Mouse (Mus musculus): ENCODE measurements around the gene Znrf3. TPM values are rescaled to one million over a fixed set of nuclear protein-coding genes. Genes with fewer than 3 reads are reported as not detected.
"Not testable (repeated sequence)": the region's sequence is repeated elsewhere in the genome, so short reads cannot be mapped to it uniquely, and the experiment has no call there.

The Znrf3 gene
- polyA plus RNA-seq, 1 experiment from 2014 or later = 4.9 TPM

DNA sequence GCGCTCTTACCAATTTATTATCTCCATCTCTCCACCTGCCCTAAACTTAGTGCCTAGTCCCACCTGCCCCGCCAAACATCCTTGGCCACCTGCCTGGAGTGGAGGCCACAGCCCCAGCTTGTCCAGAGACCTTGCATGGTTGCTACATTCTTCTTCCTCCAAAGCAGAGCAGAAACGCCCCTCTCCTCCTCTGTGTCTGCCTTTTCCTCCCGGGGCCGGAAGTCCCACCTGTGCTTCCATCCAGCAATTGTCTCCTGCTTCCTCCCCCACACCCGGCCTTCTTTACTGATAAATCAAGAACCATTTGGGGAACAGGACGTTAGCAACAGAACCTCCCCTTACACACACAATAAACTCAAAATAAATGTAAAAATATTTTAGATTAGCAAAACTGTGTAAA is 33.5 kb upstream of the Znrf3 start:
- Histone ChIP-seq H3K36me3 (ENCODE audit: control insufficient read depth, insufficient read depth, low read length) (no peaks in the 10 kb centered on the region), H3K27ac (ENCODE audit: low read depth, low read length) (no peak overlapping the region), H3K9ac (ENCODE audit: low read length) (no peak overlapping the region), H3K9me3 (replicated peaks; ENCODE audit: control insufficient read depth, low read length) (no peaks in the 10 kb centered on the region), H3K4me1 (ENCODE audit: control insufficient read depth, insufficient read depth, low read length) (no peaks in the 10 kb centered on the region), H3K27me3 (replicated peaks; ENCODE audit: control insufficient read depth, insufficient read depth, low read length) (no peaks in the 10 kb centered on the region), H3K4me2 (ENCODE audit: low read length) (no peak overlapping the region), H3K4me3 (ENCODE audit: low read depth, low read length) (no peak overlapping the region)
- WGBS = 90% methylated on average over 7 of the region's 7 CpGs
- DNase-seq (ENCODE audit: low spot score) (no peak), ATAC-seq (no peak)

DNA sequence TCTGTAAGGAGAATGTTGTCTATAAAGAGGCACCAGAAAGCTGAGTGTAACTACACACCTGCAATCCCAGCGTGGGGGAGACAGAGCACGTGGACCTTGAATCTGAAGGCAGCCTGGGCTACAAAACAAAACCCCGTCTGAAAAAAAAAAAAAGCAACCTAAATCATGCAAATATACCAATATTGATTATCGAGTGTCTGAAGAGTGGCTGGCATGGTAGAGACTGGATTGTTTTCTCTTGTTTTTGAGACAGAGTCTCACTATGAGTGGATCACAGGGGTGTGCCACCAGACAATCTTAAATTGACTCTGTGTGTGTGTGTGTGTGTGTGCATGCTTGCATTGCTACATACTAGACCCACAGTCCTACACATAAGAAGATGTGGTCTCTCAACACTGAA is 32.2 kb upstream of the Znrf3 start:
- WGBS = 89% methylated on average over 4 of the region's 4 CpGs

DNA sequence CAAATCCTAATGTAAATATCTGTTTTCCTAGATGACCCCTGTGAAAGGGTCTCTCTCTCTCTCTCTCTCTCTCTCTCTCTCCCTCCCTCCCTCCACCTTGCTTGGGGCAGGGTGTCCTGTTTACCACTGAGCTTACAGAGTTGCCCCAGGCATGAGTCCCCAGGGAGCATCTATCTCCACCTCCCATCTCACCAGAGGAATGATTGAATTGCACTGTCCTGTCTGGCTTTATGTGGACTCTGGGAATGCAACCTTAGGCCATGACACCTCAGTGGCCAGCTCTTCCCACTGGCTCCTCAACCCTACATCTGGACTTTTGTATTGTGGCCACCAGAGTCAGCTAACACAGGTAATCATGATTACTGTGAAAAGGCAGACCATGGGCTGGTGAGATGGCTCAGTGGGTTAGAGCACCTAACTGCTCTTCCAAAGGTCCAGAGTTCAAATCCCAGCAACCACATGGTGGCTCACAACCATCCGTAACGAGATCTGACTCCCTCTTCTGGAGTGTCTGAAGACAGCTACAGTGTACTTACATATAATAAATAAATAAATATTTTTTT is 31.0 kb upstream of the Znrf3 start:
- not testable (repeated sequence) for ATAC-seq; H3K4me2 ChIP-seq (ENCODE audit: low read length); H3K4me1 ChIP-seq (ENCODE audit: control insufficient read depth, insufficient read depth, low read length); H3K27me3 ChIP-seq (replicated peaks; ENCODE audit: control insufficient read depth, insufficient read depth, low read length); H3K9me3 ChIP-seq (replicated peaks; ENCODE audit: control insufficient read depth, low read length); H3K4me3 ChIP-seq (ENCODE audit: low read depth, low read length); DNase-seq (ENCODE audit: low spot score); H3K27ac ChIP-seq (ENCODE audit: low read depth, low read length); H3K36me3 ChIP-seq (ENCODE audit: control insufficient read depth, insufficient read depth, low read length); H3K9ac ChIP-seq (ENCODE audit: low read length)
- WGBS = no CpG with 5 or more reads among the region's 2 CpGs

More for the DNA sequence above, 32.2 kb upstream of the Znrf3 start:
- no peaks in the 10 kb centered on the region for H3K4me1 ChIP-seq (ENCODE audit: control insufficient read depth, insufficient read depth, low read length)
- H3K9ac ChIP-seq (ENCODE audit: low read length) = no peak overlapping the region
- H3K27me3 ChIP-seq (replicated peaks; ENCODE audit: control insufficient read depth, insufficient read depth, low read length) = no peaks in the 10 kb centered on the region
- DNase-seq (ENCODE audit: low spot score) (no peak), ATAC-seq (no peak)
- H3K27ac ChIP-seq (ENCODE audit: low read depth, low read length) = no peak overlapping the region
- H3K4me3 ChIP-seq (ENCODE audit: low read depth, low read length) = no peak overlapping the region
- no peak overlapping the region for H3K4me2 ChIP-seq (ENCODE audit: low read length)
- H3K36me3 ChIP-seq (ENCODE audit: control insufficient read depth, insufficient read depth, low read length) = no peaks in the 10 kb centered on the region
- no peaks in the 10 kb centered on the region for H3K9me3 ChIP-seq (replicated peaks; ENCODE audit: control insufficient read depth, low read length)

DNA sequence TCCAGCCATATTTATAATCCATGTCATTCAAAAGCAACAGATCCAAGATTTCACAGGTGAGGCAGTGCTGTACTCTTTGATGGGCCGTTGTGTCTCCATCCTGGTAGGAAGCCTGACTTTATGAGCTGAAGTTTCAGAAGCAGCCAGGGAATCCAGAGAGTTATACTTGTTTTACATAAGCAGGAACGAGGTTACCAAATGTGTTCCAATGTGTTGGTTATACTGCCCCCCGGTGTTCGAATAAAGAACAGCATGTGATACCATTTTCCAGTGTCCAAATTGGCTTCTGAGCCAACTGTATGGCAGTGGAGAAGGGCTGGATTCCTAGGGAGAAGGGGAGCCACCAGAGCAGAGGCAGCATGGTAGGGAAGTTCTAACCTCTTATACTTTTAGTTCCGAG is 29.5 kb upstream of the Znrf3 start:
- Histone ChIP-seq H3K9me3 (replicated peaks; ENCODE audit: control insufficient read depth, low read length) (no peaks in the 10 kb centered on the region), H3K4me1 (ENCODE audit: control insufficient read depth, insufficient read depth, low read length) (no peaks in the 10 kb centered on the region), H3K36me3 (ENCODE audit: control insufficient read depth, insufficient read depth, low read length) (no peaks in the 10 kb centered on the region), H3K27me3 (replicated peaks; ENCODE audit: control insufficient read depth, insufficient read depth, low read length) (no peaks in the 10 kb centered on the region), H3K4me3 (ENCODE audit: low read depth, low read length) (no peak overlapping the region), H3K4me2 (ENCODE audit: low read length) (no peak overlapping the region), H3K9ac (ENCODE audit: low read length) (no peak overlapping the region), H3K27ac (ENCODE audit: low read depth, low read length) (no peak overlapping the region)
- WGBS = 12% methylated on average over 5 of the region's 5 CpGs
- ATAC-seq (no peak), DNase-seq (ENCODE audit: low spot score) (peak; percentile 86)

DNA sequence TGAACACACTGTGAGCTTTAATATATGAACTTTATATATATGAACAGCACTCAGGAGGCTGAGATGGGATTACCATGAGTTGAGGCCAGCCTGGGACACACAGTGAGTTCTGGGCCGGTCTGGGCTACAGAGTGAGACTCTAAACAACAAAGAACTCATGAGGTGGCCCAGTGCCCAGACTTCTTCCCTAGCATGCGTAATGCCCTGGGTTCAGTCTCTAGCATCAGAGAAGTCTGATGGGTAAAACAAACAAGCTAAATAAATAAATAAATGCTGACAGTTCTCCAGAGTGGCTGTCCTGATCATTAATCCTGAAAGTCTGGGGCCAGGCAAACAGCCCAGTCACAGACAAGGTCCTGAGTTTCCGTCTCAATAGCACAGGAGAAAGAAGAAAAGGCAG is 25.4 kb upstream of the Znrf3 start:
- Histone ChIP-seq H3K4me1 (ENCODE audit: control insufficient read depth, insufficient read depth, low read length) (no peaks in the 10 kb centered on the region), H3K27me3 (replicated peaks; ENCODE audit: control insufficient read depth, insufficient read depth, low read length) (no peaks in the 10 kb centered on the region), H3K9me3 (replicated peaks; ENCODE audit: control insufficient read depth, low read length) (no peaks in the 10 kb centered on the region), H3K4me3 (ENCODE audit: low read depth, low read length) (no peak overlapping the region), H3K9ac (ENCODE audit: low read length) (no peak overlapping the region), H3K36me3 (ENCODE audit: control insufficient read depth, insufficient read depth, low read length) (no peaks in the 10 kb centered on the region), H3K4me2 (ENCODE audit: low read length) (no peak overlapping the region), H3K27ac (ENCODE audit: low read depth, low read length) (no peak overlapping the region)
- WGBS = 59% methylated on average over 3 of the region's 3 CpGs
- ATAC-seq (no peak), DNase-seq (ENCODE audit: low spot score) (peak; percentile 45)

DNA sequence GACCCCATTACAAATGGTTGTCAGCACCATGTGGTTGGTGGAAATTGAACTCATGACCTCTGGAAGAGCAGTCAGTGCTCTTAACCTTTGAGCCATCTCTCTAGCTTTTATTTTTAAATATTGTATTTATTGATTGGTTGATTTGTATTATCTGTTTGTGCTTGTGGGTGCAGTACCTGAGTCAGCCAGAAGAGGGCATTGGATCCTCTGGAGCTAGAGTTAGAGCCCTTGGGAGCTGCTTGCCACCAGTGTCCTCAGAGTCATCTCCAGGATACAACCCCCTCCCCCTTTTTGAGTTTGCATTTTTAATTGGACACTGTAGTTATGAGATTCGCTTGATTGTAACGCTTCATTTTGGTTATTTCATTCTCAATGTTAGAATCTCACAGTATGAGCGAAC is 24.4 kb upstream of the Znrf3 start:
- DNase-seq (ENCODE audit: low spot score) = peak; percentile 25
- Histone ChIP-seq H3K4me2 (ENCODE audit: low read length) (no peak overlapping the region), H3K4me1 (ENCODE audit: control insufficient read depth, insufficient read depth, low read length) (no peaks in the 10 kb centered on the region), H3K9ac (ENCODE audit: low read length) (no peak overlapping the region), H3K4me3 (ENCODE audit: low read depth, low read length) (no peak overlapping the region), H3K27ac (ENCODE audit: low read depth, low read length) (no peak overlapping the region), H3K9me3 (replicated peaks; ENCODE audit: control insufficient read depth, low read length) (no peaks in the 10 kb centered on the region), H3K27me3 (replicated peaks; ENCODE audit: control insufficient read depth, insufficient read depth, low read length) (no peaks in the 10 kb centered on the region), H3K36me3 (ENCODE audit: control insufficient read depth, insufficient read depth, low read length) (no peaks in the 10 kb centered on the region)
- WGBS = 77% methylated on average over 3 of the region's 3 CpGs
- ATAC-seq = no peak

DNA sequence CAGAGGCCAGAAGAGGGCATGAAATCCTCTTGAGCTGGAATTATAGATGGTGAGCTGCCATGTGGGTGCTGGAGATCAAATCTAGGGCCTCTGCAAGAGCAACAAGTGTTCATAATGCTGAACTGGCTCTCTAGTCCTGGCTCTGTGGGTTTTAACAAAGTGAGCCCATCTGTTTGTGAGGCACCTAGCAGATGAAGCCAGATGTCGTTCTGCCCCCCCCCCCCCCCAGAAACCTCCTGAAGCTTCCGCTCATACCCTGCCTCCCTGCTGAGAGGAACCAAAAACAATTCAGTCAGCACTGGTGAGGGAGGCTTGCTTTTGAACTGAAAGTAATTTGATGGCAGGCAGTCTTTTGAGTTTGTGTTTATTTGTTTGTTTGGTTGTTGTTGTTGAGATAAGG is 23.8 kb upstream of the Znrf3 start:
- WGBS = 35% methylated on average over 2 of the region's 2 CpGs
- ATAC-seq (no peak), DNase-seq (ENCODE audit: low spot score) (no peak)
- Histone ChIP-seq H3K9me3 (replicated peaks; ENCODE audit: control insufficient read depth, low read length) (no peaks in the 10 kb centered on the region), H3K4me3 (ENCODE audit: low read depth, low read length) (no peak overlapping the region), H3K9ac (ENCODE audit: low read length) (no peak overlapping the region), H3K4me2 (ENCODE audit: low read length) (no peak overlapping the region), H3K27ac (ENCODE audit: low read depth, low read length) (no peak overlapping the region), H3K27me3 (replicated peaks; ENCODE audit: control insufficient read depth, insufficient read depth, low read length) (no peaks in the 10 kb centered on the region), H3K36me3 (ENCODE audit: control insufficient read depth, insufficient read depth, low read length) (no peaks in the 10 kb centered on the region), H3K4me1 (ENCODE audit: control insufficient read depth, insufficient read depth, low read length) (no peaks in the 10 kb centered on the region)

DNA sequence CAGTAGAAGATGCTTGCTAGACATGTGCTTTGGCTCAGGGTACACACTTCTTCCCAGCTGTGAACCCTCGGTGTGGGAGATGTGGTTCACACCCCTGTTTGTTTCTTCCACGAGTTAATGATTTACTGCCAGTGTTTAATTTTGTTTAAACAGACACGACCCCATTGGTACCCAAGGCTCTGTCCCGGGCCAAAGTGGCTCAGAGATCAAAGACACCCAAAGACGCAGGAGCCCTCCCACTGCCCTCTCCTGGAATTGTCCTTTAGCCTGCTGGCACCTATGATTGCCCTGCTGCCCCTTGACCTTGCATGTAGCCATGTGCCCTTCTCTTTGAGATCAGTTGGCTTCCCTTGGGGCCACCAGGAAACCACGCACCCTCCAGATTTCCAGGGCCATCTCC is 7.3 kb upstream of the Znrf3 start:
- no peaks in the 10 kb centered on the region for H3K9me3 ChIP-seq (replicated peaks; ENCODE audit: control insufficient read depth, low read length)
- WGBS = 85% methylated on average over 6 of the region's 6 CpGs
- ATAC-seq = no peak

DNA sequence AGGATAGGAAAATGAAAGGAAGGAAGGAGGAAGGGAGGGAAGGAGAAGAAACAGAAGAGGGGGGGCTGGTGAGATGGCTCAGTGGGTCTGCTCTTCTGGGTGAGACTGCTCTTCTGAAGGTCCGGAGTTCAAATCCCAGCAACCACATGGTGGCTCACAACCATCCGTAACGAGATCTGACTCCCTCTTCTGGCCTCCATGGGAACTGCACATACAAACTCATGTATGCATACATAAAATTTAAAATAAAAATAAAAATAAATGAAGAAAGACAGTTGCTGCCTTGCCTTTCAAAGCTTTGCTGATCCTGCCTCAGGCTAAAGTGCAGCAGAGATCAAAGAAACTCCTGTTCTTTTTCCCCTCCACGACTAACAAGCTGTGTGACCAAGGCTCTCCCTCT is 6.7 kb upstream of the Znrf3 start:
- Histone ChIP-seq H3K9ac (ENCODE audit: low read length) (no peak overlapping the region), H3K36me3 (ENCODE audit: control insufficient read depth, insufficient read depth, low read length) (no peaks in the 10 kb centered on the region), H3K4me1 (ENCODE audit: control insufficient read depth, insufficient read depth, low read length) (no peaks in the 10 kb centered on the region), H3K9me3 (replicated peaks; ENCODE audit: control insufficient read depth, low read length) (no peaks in the 10 kb centered on the region), H3K4me2 (ENCODE audit: low read length) (no peak overlapping the region), H3K27me3 (replicated peaks; ENCODE audit: control insufficient read depth, insufficient read depth, low read length) (no peaks in the 10 kb centered on the region), H3K4me3 (ENCODE audit: low read depth, low read length) (no peak overlapping the region), H3K27ac (ENCODE audit: low read depth, low read length) (no peak overlapping the region)
- ATAC-seq (no peak), DNase-seq (ENCODE audit: low spot score) (no peak)
- WGBS = 72% methylated on average over 4 of the region's 4 CpGs

More for the DNA sequence above, 7.3 kb upstream of the Znrf3 start:
- Histone ChIP-seq H3K36me3 (ENCODE audit: control insufficient read depth, insufficient read depth, low read length) (no peaks in the 10 kb centered on the region), H3K4me2 (ENCODE audit: low read length) (no peak overlapping the region), H3K9ac (ENCODE audit: low read length) (no peak overlapping the region), H3K4me3 (ENCODE audit: low read depth, low read length) (no peak overlapping the region), H3K27me3 (replicated peaks; ENCODE audit: control insufficient read depth, insufficient read depth, low read length) (no peaks in the 10 kb centered on the region), H3K4me1 (ENCODE audit: control insufficient read depth, insufficient read depth, low read length) (no peaks in the 10 kb centered on the region), H3K27ac (ENCODE audit: low read depth, low read length) (no peak overlapping the region)
- no peak for DNase-seq (ENCODE audit: low spot score)

Measured in forebrain, embryonic 14.5 days (tissue).